Mouse (Mus musculus) c-Kit-positive CD71-positive TER-119-negative erythroid progenitor cells, embryonic 14.5 days (primary cell): ENCODE results near the gene Cyp19a1.

Experiments used
- DNase-seq: peaks from one replicate; pipeline ENCODE4 v3.0.0-alpha.2; 2013; ENCODE audit warnings: low read depth

Gene Cyp19a1

GRCm38 (mm10) chr9:54169489-54169888, 98.4 kb downstream of the Cyp19a1 start:
- no peak for DNase-seq

GRCm38 (mm10) chr9:54168425-54168824, 99.5 kb downstream of the Cyp19a1 start:
- no peak for DNase-seq

- DNase-seq: no peak
Measured at GRCm38 (mm10) chr9:54163117-54163516, 104.8 kb downstream of the Cyp19a1 start.

- DNase-seq: no peak
Measured at GRCm38 (mm10) chr9:54153679-54154078, 114.2 kb downstream of the Cyp19a1 start.

- no peak for DNase-seq
Measured at GRCm38 (mm10) chr9:54139191-54139590, 128.7 kb downstream of the Cyp19a1 start.
